Mouse (Mus musculus) C2C12 (cell line): Measurements from ENCODE around the gene Scg3.

Experiments
- CEBPB ChIP-seq: IDR thresholded peaks from one replicate; pipeline ENCODE4 v1.6.1; 2011; ENCODE audit warnings: low read depth, mild to moderate bottlenecking, control low read depth, moderate library complexity
- CTCF ChIP-seq: IDR thresholded peaks from one replicate; pipeline ENCODE4 v1.5.1; 2011; ENCODE audit not compliant: control insufficient read depth, insufficient read depth, insufficient read length
- MAX ChIP-seq: IDR thresholded peaks from one replicate; pipeline ENCODE4 v1.6.1; 2011; ENCODE audit warnings: mild to moderate bottlenecking, control low read depth

- TF ChIP-seq CTCF, result no peak
- no peak for TF ChIP-seq MAX
- no peak for TF ChIP-seq CEBPB
Observed at GRCm38 (mm10) chr9:75684292-75684691, 436 bp upstream of the Scg3 start.
